Mouse (Mus musculus): ENCODE measurements around the gene Odf3.
A peak's percentile ranks its signal among the peaks of the same experiment; 100 is the strongest.

The Odf3 gene

DNA sequence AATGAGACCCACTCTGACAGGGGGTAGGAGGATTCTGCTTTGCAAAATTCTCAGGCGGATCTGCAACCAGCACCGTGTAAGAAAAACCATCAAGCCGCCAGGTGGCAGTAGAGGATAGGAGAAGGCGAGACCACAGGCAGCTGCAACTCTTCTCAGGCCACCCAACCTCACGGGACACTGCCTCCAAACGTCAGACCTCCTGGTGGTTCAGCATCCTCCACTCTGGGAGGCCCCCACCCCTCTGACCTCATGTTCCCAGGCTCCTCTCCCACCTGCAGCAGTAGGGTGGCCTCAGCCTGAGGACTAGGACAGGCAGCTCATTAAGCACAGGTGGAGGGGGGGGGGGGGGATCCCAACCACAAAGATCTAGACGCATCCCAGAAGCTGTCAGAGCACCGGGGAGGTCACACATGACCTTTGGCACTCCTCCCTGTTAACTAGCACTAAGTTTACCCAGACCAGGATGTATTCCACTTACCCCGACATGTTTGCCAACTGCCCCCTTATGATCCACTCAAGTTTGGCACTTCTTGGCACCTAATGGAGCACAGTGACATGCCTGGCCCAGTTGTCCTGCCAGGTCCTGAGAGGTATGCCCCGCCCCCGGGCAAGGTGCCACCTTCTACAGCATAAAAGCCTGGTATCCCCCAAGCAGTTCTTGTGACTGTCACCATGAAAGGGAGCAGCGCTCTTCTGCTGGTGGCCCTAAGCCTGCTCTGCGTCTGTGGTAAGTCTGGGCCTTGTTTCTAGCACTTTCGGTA is 2.5 kb upstream of the Odf3 start, which contains the start of gene Scgb1c1:
Gene Scgb1c1 (plus strand): TSS at position 643 of the 761 bp plus-strand sequence.
- peak; percentile 89 for DNase-seq (ENCODE audit: low read depth)

GRCm38 (mm10) chr7:140845683-140846082 is 1.9 kb upstream of the Odf3 start:
- no peak for DNase-seq (ENCODE audit: low read depth)

DNA sequence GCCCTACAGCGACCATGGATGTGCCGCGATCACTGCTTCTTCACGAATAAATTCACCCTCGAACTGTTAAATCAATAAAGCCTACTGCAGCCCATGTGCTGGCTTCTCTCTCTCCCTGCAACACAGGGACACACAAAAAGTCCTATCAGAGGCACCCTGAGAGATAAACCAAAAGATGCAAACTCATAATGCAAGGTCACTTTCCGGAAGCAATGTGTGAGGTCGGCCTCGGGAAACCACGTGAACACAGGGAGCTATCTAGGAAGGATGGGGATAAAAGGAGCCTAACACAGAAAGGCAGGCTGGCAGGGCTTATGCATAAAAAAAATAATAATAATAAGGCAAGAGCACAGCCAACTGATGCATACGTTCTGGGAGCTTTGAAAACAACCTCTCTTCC is 929 bp upstream of the Odf3 start:
- DNase-seq (ENCODE audit: low read depth) = peak; percentile 59

GRCm38 (mm10) chr7:140848591-140848990 is 986 bp downstream of the Odf3 start:
- no peak for DNase-seq (ENCODE audit: low read depth)

GRCm38 (mm10) chr7:140851916-140852315 is 4.3 kb downstream of the Odf3 start:
- no peak for DNase-seq (ENCODE audit: low read depth)

DNA sequence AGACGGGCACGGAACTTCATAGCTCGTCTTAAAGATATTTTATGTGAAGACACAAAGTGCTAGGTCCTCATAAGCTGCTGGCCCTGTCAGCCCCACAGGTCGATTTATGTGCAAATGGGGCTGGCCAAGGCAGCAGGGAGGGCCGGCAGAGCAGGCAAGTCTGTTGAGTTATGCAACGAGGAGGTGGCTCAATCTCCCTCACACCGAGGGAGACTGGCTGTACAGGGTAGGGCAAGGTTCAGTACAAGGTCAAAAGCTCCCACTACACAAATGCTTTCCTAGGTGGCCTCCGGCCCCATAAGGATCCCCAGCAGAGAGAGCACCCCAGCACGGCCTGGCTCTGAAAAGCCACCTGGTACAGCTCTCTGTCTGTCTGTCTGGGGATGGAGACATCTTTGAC is 5.8 kb downstream of the Odf3 start:
- no peak for DNase-seq (ENCODE audit: low read depth)

- no peak for DNase-seq (ENCODE audit: low read depth)
These were observed 6.9 kb downstream of the Odf3 start for GRCm38 (mm10) chr7:140854483-140854882.

DNA sequence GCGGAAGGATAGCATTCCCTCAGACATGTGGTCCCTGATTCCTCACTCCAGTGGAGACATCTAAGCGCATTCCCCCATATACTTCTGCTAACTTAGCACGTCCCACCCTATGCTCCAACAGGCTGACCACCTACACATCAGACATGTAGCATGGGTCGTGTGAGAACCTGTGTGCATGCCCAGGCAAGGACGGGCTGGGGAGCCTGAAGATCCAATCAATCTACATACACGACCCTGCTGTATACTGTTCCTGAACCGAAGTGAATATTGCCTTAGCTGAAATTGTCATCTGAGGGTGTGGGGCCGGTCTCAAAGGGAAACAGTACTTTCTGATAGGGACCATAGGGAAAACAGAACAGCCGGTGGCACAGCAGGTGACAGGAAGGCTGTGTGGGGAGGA is 7.6 kb downstream of the Odf3 start:
- DNase-seq (ENCODE audit: low read depth) = no peak

DNA sequence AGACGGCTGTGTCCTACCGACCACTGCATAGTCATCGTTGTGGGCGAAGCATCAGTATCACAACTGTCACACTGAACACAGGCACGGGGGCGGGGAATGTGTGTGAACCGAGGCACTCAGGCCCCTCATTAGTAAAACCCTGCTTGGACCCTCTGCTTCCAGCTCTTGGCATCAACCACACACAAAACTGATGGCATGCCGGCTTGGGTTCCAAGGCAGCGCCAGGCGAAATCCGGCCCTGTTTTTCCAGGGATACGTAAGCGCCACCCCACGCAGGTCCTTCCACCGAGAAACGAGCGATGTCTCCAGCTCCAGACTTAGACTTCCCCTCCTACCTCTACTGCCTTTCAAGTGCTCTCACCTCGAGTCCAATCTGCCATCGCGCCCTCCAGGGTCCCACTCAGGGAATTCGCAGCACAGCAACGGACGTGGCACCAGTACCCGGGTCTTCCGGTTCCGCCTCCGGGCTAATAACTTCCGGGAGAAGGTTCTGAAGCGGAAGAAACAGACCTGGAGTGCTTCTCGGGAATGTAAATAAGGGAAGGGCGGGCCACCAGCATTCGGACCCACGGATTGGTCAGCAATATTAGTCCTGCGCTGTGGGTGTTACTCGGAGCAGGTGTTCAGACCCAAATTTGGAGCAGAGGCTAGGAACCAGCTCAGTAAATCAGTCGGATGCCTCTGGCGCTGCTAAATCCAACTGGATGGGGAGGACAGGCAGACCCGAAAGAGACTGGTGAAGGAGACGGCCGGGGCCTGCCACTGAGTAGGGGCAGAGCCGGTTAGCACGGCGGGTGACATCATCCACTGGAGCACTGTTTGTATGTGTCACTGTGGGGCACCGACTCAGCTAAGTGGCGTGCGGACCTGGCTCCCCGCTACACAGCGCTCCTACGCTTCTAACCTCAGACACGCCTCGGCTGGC is 8.5 kb downstream of the Odf3 start, which contains the start of gene Gm45785:
Gene Gm45785 (minus strand): TSS at position 472 of the 925 bp plus-strand sequence.
- DNase-seq (ENCODE audit: low read depth) = peak; percentile 96

- peak; percentile 90 for DNase-seq (ENCODE audit: low read depth)
These were observed 9.4 kb downstream of the Odf3 start, which contains the start of gene Ric8a for GRCm38 (mm10) chr7:140856785-140857549. TSS of gene Ric8a (plus strand) at chr7:140856957.

GRCm38 (mm10) chr7:140857550-140858505 is 10.2 kb downstream of the Odf3 start, which contains the start of gene Bet1l:
TSS of gene Bet1l (minus strand) at chr7:140857577.
- DNase-seq (ENCODE audit: low read depth) = peak; percentile 39

- DNase-seq (ENCODE audit: low read depth) = no peak
These were observed 11.1 kb downstream of the Odf3 start for GRCm38 (mm10) chr7:140858746-140859145.

DNA sequence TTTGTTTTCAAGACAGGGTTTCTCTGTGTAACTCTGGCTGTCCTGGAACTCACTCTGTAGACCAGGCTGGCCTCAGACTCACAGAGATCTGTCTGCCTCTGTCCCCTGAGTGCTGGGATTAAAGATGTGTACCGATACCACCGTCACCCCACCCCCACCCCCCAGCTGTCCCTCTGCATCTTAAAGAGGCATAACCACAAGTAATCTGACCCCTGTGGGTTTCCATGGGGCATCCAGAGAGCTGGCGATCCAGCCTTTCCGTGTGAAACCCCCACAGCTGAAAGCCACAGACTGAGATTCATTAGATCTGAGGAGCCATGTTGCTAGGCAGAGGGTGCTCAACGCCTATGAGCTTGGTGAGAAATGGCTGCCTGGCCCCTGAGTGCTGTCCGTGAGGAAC is 12.4 kb downstream of the Odf3 start:
- peak; percentile 78 for DNase-seq (ENCODE audit: low read depth)

DNA sequence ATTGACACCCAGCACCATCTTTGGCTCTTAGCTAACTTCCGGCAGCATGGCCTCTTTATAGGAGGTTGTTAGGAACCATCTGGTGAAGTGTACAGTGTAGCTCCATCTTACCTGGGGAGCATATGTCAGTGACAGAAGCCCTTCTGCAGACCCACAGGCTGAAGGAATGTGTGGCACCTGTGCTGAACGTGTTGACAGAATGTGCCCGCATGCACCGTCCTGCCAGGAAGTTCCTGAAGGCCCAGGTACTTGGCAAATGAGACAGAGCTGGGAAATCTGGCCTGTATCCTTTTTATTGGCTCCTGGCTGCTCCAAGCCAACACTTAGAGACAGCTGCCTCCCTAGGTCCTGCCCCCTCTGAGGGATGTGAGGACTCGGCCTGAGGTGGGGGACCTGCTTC is 13.1 kb downstream of the Odf3 start:
- DNase-seq (ENCODE audit: low read depth) = no peak

DNA sequence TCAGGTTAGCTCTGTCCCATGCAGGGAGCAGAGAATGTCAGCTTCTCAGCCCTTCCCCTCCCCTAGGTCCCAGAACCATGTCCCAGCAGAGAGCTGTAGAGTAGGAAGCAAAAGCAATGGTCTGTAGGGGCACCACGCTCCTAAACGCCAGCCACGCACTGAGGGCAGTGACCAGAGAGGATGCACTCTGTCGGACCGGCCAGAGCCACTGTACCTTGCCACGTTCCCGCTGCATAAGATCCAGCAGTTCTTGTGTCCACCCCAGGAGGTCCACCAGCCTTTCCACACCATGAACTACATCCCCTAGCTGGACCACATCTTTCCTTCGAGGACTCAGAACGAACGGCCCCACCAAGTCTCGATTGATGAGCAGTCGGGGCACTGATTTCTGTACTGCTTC is 17.2 kb downstream of the Odf3 start:
- no peak for DNase-seq (ENCODE audit: low read depth)

GRCm38 (mm10) chr7:140874224-140874623 is 26.6 kb downstream of the Odf3 start:
- peak; percentile 98 for DNase-seq (ENCODE audit: low read depth)

DNA sequence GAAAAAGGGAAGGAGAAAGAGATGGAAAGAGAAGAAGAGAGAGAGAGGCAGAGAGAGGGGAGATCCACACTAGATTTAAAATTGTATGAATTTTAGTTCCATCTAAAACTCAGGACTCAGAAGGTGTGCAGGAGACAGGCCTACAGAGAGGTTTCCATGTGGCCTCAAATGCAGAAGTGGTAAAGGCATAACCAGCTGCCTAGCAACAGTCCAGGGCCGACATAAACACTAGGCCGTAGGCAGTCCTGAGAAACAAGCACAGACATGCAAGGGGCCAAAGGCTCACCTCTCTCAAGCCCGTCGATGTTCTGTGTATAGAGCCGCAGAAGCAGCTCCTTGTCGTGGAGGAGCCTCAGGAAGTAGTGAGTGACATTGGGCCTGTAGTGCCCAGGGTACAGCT is 29.8 kb downstream of the Odf3 start:
- peak; percentile 60 for DNase-seq (ENCODE audit: low read depth)

- DNase-seq (ENCODE audit: low read depth) = peak; percentile 91
These were observed 31.8 kb downstream of the Odf3 start for GRCm38 (mm10) chr7:140879355-140879754.

- DNase-seq (ENCODE audit: low read depth) = no peak
These were observed 32.8 kb downstream of the Odf3 start for GRCm38 (mm10) chr7:140880419-140880818.

- peak; percentile 95 for DNase-seq (ENCODE audit: low read depth)
These were observed 33.4 kb downstream of the Odf3 start for GRCm38 (mm10) chr7:140880865-140881515.

Measured in 416B (cell line).